Mouse (Mus musculus) gastrocnemius, adult 18-20 months (tissue): Measurements from ENCODE around the gene Slc24a1. TPM values are rescaled to one million over a fixed set of nuclear protein-coding genes. Genes with fewer than 3 reads are reported as not detected.

Source experiments
- DNase-seq: peaks from one replicate; pipeline ENCODE4 v3.0.0; 2021; ENCODE audit warnings: low spot score
- total RNA-seq, 2 experiments: library from RNA; stranded (reverse); gene quantifications; 2 replicates each; pipeline ENCODE4 v1.2.3; 2021

The Slc24a1 gene
- total RNA-seq, 2 experiments from 2014 or later, result 0.05 TPM; not detected in 1

- DNase-seq, result no peak
Measured at GRCm38 (mm10) chr9:64937491-64937890, 13.9 kb downstream of the Slc24a1 start.

- peak; percentile 72 for DNase-seq
Measured at GRCm38 (mm10) chr9:64936508-64936907, 14.9 kb downstream of the Slc24a1 start.

GRCm38 (mm10) chr9:64934015-64934754 is 17.2 kb downstream of the Slc24a1 start:
- DNase-seq, result peak; percentile 17

- DNase-seq, result no peak
Measured at GRCm38 (mm10) chr9:64931751-64932610, 19.4 kb downstream of the Slc24a1 start.

- no peak for DNase-seq
Measured at GRCm38 (mm10) chr9:64930256-64930655, 21.2 kb downstream of the Slc24a1 start.

GRCm38 (mm10) chr9:64926201-64926991 is 25.0 kb downstream of the Slc24a1 start:
- peak; percentile 30 for DNase-seq

- no peak for DNase-seq
Measured at GRCm38 (mm10) chr9:64925771-64926170, 25.6 kb downstream of the Slc24a1 start.

- DNase-seq, result no peak
Measured at GRCm38 (mm10) chr9:64918560-64918959, 32.8 kb downstream of the Slc24a1 start.

GRCm38 (mm10) chr9:64914629-64915028 is 36.8 kb downstream of the Slc24a1 start:
- DNase-seq, result no peak

- DNase-seq, result no peak
Measured at GRCm38 (mm10) chr9:64913973-64914372, 37.4 kb downstream of the Slc24a1 start.

- DNase-seq, result no peak
Measured at GRCm38 (mm10) chr9:64913406-64913805, 38.0 kb downstream of the Slc24a1 start.

- DNase-seq, result no peak
Measured at GRCm38 (mm10) chr9:64907441-64907840, 44.0 kb downstream of the Slc24a1 start.

GRCm38 (mm10) chr9:64904917-64905640 is 46.3 kb downstream of the Slc24a1 start:
- DNase-seq, result no peak

GRCm38 (mm10) chr9:64903386-64903785 is 48.0 kb downstream of the Slc24a1 start:
- DNase-seq, result peak; percentile 73

GRCm38 (mm10) chr9:64902866-64903265 is 48.5 kb downstream of the Slc24a1 start:
- DNase-seq, result no peak

GRCm38 (mm10) chr9:64896605-64897004 is 54.8 kb downstream of the Slc24a1 start:
- no peak for DNase-seq

- DNase-seq, result no peak
Measured at GRCm38 (mm10) chr9:64886008-64886407, 65.4 kb downstream of the Slc24a1 start.
